Mouse (Mus musculus): Measurements from ENCODE around the gene 4933407L21Rik.
"Not testable (repeated sequence)": the region's sequence is repeated elsewhere in the genome, so short reads cannot be mapped to it uniquely, and the experiment has no call there.

Gene 4933407L21Rik

GRCm38 (mm10) chr1:85959129-85959888 lies 31.0 kb downstream of the 4933407L21Rik start:
- DNase-seq (ENCODE audit: low spot score): no peak

- DNase-seq (ENCODE audit: low spot score): no peak
Measured at GRCm38 (mm10) chr1:85959889-85960276, 31.6 kb downstream of the 4933407L21Rik start.

- DNase-seq (ENCODE audit: low spot score): no peak
Measured at GRCm38 (mm10) chr1:85960873-85961272, 32.6 kb downstream of the 4933407L21Rik start, which contains the start of gene Gpr55. Gpr55 (minus strand) TSS chr1:85961007.

GRCm38 (mm10) chr1:85962081-85962480 lies 33.8 kb downstream of the 4933407L21Rik start:
- DNase-seq (ENCODE audit: low spot score): no peak

GRCm38 (mm10) chr1:85965856-85966255 lies 37.6 kb downstream of the 4933407L21Rik start:
- DNase-seq (ENCODE audit: low spot score): no peak

GRCm38 (mm10) chr1:85969081-85969480 lies 40.8 kb downstream of the 4933407L21Rik start:
- DNase-seq (ENCODE audit: low spot score): no peak

GRCm38 (mm10) chr1:85969519-85969918 lies 41.2 kb downstream of the 4933407L21Rik start:
- no peak for DNase-seq (ENCODE audit: low spot score)

GRCm38 (mm10) chr1:85971070-85971469 lies 42.8 kb downstream of the 4933407L21Rik start:
- no peak for DNase-seq (ENCODE audit: low spot score)

GRCm38 (mm10) chr1:85972341-85972740 lies 44.1 kb downstream of the 4933407L21Rik start:
- DNase-seq (ENCODE audit: low spot score): no peak

- no peak for DNase-seq (ENCODE audit: low spot score)
Measured at GRCm38 (mm10) chr1:85973468-85973877, 45.2 kb downstream of the 4933407L21Rik start.

GRCm38 (mm10) chr1:85977709-85978108 lies 49.4 kb downstream of the 4933407L21Rik start:
- no peak for DNase-seq (ENCODE audit: low spot score)

- DNase-seq (ENCODE audit: low spot score): peak; percentile 46
Measured at GRCm38 (mm10) chr1:85981738-85982357, 53.6 kb downstream of the 4933407L21Rik start.

GRCm38 (mm10) chr1:85985784-85986183 lies 57.5 kb downstream of the 4933407L21Rik start:
- DNase-seq (ENCODE audit: low spot score): no peak

- DNase-seq (ENCODE audit: low spot score): no peak
Measured at GRCm38 (mm10) chr1:85988351-85988750, 60.1 kb downstream of the 4933407L21Rik start.

GRCm38 (mm10) chr1:85988882-85989281 lies 60.6 kb downstream of the 4933407L21Rik start:
- DNase-seq (ENCODE audit: low spot score): not testable (repeated sequence)

All from ovary, postnatal 36 days (tissue).